Mouse (Mus musculus): ENCODE measurements around the gene Tmem74b. TPM values are rescaled to one million over a fixed set of nuclear protein-coding genes. Genes with fewer than 3 reads are reported as not detected.

The Tmem74b gene
- 1 to 10 TPM in 1 of 2 experiments, under 1 TPM in 1; 0.66 to 1.1 TPM for total RNA-seq (2021)
- long read RNA-seq, experiment 1, partial matches to known transcripts = 1 of 1 reads
- long read RNA-seq, experiment 1, other reads (novel, unspliced or antisense) = 0 of 1 reads
- long read RNA-seq, experiment 2 = 0 reads

GRCm38 (mm10) chr2:151701231-151702145, at the start of gene Tmem74b:
Gene Tmem74b (plus strand): TSS chr2:151702008.
- intact Hi-C loops (cut with DNase I; ENCODE audit: low total_unique reads) = no loop called here
- no peak for DNase-seq

- no peak for DNase-seq
- intact Hi-C loops (cut with DNase I; ENCODE audit: low total_unique reads) = no loop called here
Observed at GRCm38 (mm10) chr2:151652053-151652452, 49.8 kb upstream of the Tmem74b start.

GRCm38 (mm10) chr2:151668433-151668832, 33.4 kb upstream of the Tmem74b start, which contains the start of gene Rad21l:
Gene Rad21l (minus strand): TSS chr2:151668533.
- DNase-seq = no peak
- intact Hi-C loops (cut with DNase I; ENCODE audit: low total_unique reads) = no loop called here

GRCm38 (mm10) chr2:151670026-151670967, 31.5 kb upstream of the Tmem74b start:
- DNase-seq = no peak

GRCm38 (mm10) chr2:151670968-151671329, 30.9 kb upstream of the Tmem74b start:
- DNase-seq = no peak
- intact Hi-C loops (cut with DNase I; ENCODE audit: low total_unique reads) = no loop called here

More at GRCm38 (mm10) chr2:151670026-151670967, 31.5 kb upstream of the Tmem74b start:
- intact Hi-C loops (cut with DNase I; ENCODE audit: low total_unique reads) = no loop called here

GRCm38 (mm10) chr2:151676234-151676633, 25.6 kb upstream of the Tmem74b start:
- no peak for DNase-seq
- intact Hi-C loops (cut with DNase I; ENCODE audit: low total_unique reads) = no loop called here

- intact Hi-C loops (cut with DNase I; ENCODE audit: low total_unique reads) = loop anchor here (5.0 to 10.0 kb wide), 2 partner anchors 98 to 190 kb away; partner anchors contain the start of gene Nsfl1c
- DNase-seq = no peak
Observed at GRCm38 (mm10) chr2:151682357-151682756, 19.5 kb upstream of the Tmem74b start.

GRCm38 (mm10) chr2:151682976-151683375, 18.8 kb upstream of the Tmem74b start:
- intact Hi-C loops (cut with DNase I; ENCODE audit: low total_unique reads) = loop anchor here (5.0 to 10.0 kb wide), 2 partner anchors 98 to 191 kb away; partner anchors contain the start of gene Nsfl1c
- no peak for DNase-seq

- DNase-seq = peak; percentile 38
- intact Hi-C loops (cut with DNase I; ENCODE audit: low total_unique reads) = no loop called here
Observed at GRCm38 (mm10) chr2:151702146-151702850, 490 bp downstream of the Tmem74b start.

GRCm38 (mm10) chr2:151702851-151703190, 1.0 kb downstream of the Tmem74b start:
- intact Hi-C loops (cut with DNase I; ENCODE audit: low total_unique reads) = no loop called here

GRCm38 (mm10) chr2:151712647-151713046, 10.8 kb downstream of the Tmem74b start:
- no peak for DNase-seq

More at GRCm38 (mm10) chr2:151702851-151703190, 1.0 kb downstream of the Tmem74b start:
- DNase-seq = no peak

GRCm38 (mm10) chr2:151715526-151715925, 13.7 kb downstream of the Tmem74b start:
- intact Hi-C loops (cut with DNase I; ENCODE audit: low total_unique reads) = no loop called here
- no peak for DNase-seq

More at GRCm38 (mm10) chr2:151712647-151713046, 10.8 kb downstream of the Tmem74b start:
- intact Hi-C loops (cut with DNase I; ENCODE audit: low total_unique reads) = no loop called here

GRCm38 (mm10) chr2:151716318-151717055, 14.7 kb downstream of the Tmem74b start:
- intact Hi-C loops (cut with DNase I; ENCODE audit: low total_unique reads) = no loop called here
- no peak for DNase-seq

GRCm38 (mm10) chr2:151724094-151724493, 22.3 kb downstream of the Tmem74b start:
- intact Hi-C loops (cut with DNase I; ENCODE audit: low total_unique reads) = no loop called here
- no peak for DNase-seq

GRCm38 (mm10) chr2:151733151-151733865, 31.5 kb downstream of the Tmem74b start:
- intact Hi-C loops (cut with DNase I; ENCODE audit: low total_unique reads) = no loop called here
- no peak for DNase-seq

GRCm38 (mm10) chr2:151735422-151735821, 33.6 kb downstream of the Tmem74b start:
- no peak for DNase-seq
- intact Hi-C loops (cut with DNase I; ENCODE audit: low total_unique reads) = no loop called here

- no peak for DNase-seq
- intact Hi-C loops (cut with DNase I; ENCODE audit: low total_unique reads) = no loop called here
Observed at GRCm38 (mm10) chr2:151738460-151738859, 36.7 kb downstream of the Tmem74b start.

GRCm38 (mm10) chr2:151739081-151739480, 37.3 kb downstream of the Tmem74b start:
- no peak for DNase-seq
- intact Hi-C loops (cut with DNase I; ENCODE audit: low total_unique reads) = no loop called here
